Mouse (Mus musculus): ENCODE results near the gene Hecw2. TPM values are rescaled to one million over a fixed set of nuclear protein-coding genes. Genes with fewer than 3 reads are reported as not detected.

Gene Hecw2
- polyA plus RNA-seq, 1 experiment from 2014 or later, result 1.2 TPM

GRCm38 (mm10) chr1:53775545-53775944 is 419.4 kb downstream of the Hecw2 start:
- no peak overlapping the region for H3K4me3 ChIP-seq (ENCODE audit: low read depth, low read length)
- H3K9me3 ChIP-seq (ENCODE audit: control insufficient read depth, low read length), result no peaks in the 10 kb centered on the region
- no peak for ATAC-seq (ENCODE audit: low FRiP score, low TSS enrichment)
- H3K4me1 ChIP-seq (replicated peaks; ENCODE audit: control insufficient read depth, insufficient read depth), result no peaks in the 10 kb centered on the region
- no peak overlapping the region for H3K4me2 ChIP-seq (replicated peaks; ENCODE audit: low read depth)
- H3K36me3 ChIP-seq (ENCODE audit: control insufficient read depth, insufficient read depth, low read length), result no peaks in the 10 kb centered on the region
- no peak overlapping the region for H3K27ac ChIP-seq (replicated peaks)
- TF ChIP-seq CTCF (IDR thresholded peaks at IDR 0.05; ENCODE audit: low read depth), result no peak
- no peak for TF ChIP-seq EP300 (optimal IDR thresholded peaks at IDR 0.05)
- DNase-seq (ENCODE audit: low spot score), result no peak
- H3K27me3 ChIP-seq (ENCODE audit: control insufficient read depth, insufficient read depth, low read length), result no peaks in the 10 kb centered on the region
- 90% methylated on average over 2 of the region's 2 CpGs for WGBS
- H3K9ac ChIP-seq (ENCODE audit: low read length), result no peak overlapping the region

GRCm38 (mm10) chr1:53775036-53775435 is 419.9 kb downstream of the Hecw2 start:
- ATAC-seq (ENCODE audit: low FRiP score, low TSS enrichment), result no peak
- no peak for TF ChIP-seq CTCF (IDR thresholded peaks at IDR 0.05; ENCODE audit: low read depth)
- TF ChIP-seq EP300 (optimal IDR thresholded peaks at IDR 0.05), result no peak
- WGBS, result 73% methylated on average over 6 of the region's 6 CpGs

GRCm38 (mm10) chr1:53774571-53774970 is 420.4 kb downstream of the Hecw2 start:
- ATAC-seq (ENCODE audit: low FRiP score, low TSS enrichment), result no peak
- DNase-seq (ENCODE audit: low spot score), result no peak
- H3K36me3 ChIP-seq (ENCODE audit: control insufficient read depth, insufficient read depth, low read length), result no peaks in the 10 kb centered on the region
- no peak overlapping the region for H3K9ac ChIP-seq (ENCODE audit: low read length)
- TF ChIP-seq CTCF (IDR thresholded peaks at IDR 0.05; ENCODE audit: low read depth), result no peak
- no peak for TF ChIP-seq EP300 (optimal IDR thresholded peaks at IDR 0.05)
- H3K4me1 ChIP-seq (replicated peaks; ENCODE audit: control insufficient read depth, insufficient read depth), result no peaks in the 10 kb centered on the region
- H3K27ac ChIP-seq (replicated peaks), result no peak overlapping the region
- WGBS, result 85% methylated on average over 3 of the region's 3 CpGs
- H3K27me3 ChIP-seq (ENCODE audit: control insufficient read depth, insufficient read depth, low read length), result no peaks in the 10 kb centered on the region
- H3K4me3 ChIP-seq (ENCODE audit: low read depth, low read length), result no peak overlapping the region
- no peaks in the 10 kb centered on the region for H3K9me3 ChIP-seq (ENCODE audit: control insufficient read depth, low read length)
- no peak overlapping the region for H3K4me2 ChIP-seq (replicated peaks; ENCODE audit: low read depth)

More at GRCm38 (mm10) chr1:53775036-53775435, 419.9 kb downstream of the Hecw2 start:
- H3K9me3 ChIP-seq (ENCODE audit: control insufficient read depth, low read length), result no peaks in the 10 kb centered on the region
- no peak overlapping the region for H3K4me3 ChIP-seq (ENCODE audit: low read depth, low read length)
- no peaks in the 10 kb centered on the region for H3K27me3 ChIP-seq (ENCODE audit: control insufficient read depth, insufficient read depth, low read length)
- DNase-seq (ENCODE audit: low spot score), result no peak
- no peak overlapping the region for H3K9ac ChIP-seq (ENCODE audit: low read length)
- H3K36me3 ChIP-seq (ENCODE audit: control insufficient read depth, insufficient read depth, low read length), result no peaks in the 10 kb centered on the region
- no peak overlapping the region for H3K27ac ChIP-seq (replicated peaks)
- no peak overlapping the region for H3K4me2 ChIP-seq (replicated peaks; ENCODE audit: low read depth)
- H3K4me1 ChIP-seq (replicated peaks; ENCODE audit: control insufficient read depth, insufficient read depth), result no peaks in the 10 kb centered on the region

- Histone ChIP-seq H3K36me3 (ENCODE audit: control insufficient read depth, insufficient read depth, low read length) (no peaks in the 10 kb centered on the region), H3K27me3 (ENCODE audit: control insufficient read depth, insufficient read depth, low read length) (no peaks in the 10 kb centered on the region), H3K27ac (replicated peaks) (no peak overlapping the region), H3K4me1 (replicated peaks; ENCODE audit: control insufficient read depth, insufficient read depth) (no peaks in the 10 kb centered on the region), H3K9ac (ENCODE audit: low read length) (no peak overlapping the region), H3K4me3 (ENCODE audit: low read depth, low read length) (no peak overlapping the region), H3K9me3 (ENCODE audit: control insufficient read depth, low read length) (no peaks in the 10 kb centered on the region), H3K4me2 (replicated peaks; ENCODE audit: low read depth) (no peak overlapping the region)
- 58% methylated on average over 6 of the region's 6 CpGs for WGBS
- ATAC-seq (ENCODE audit: low FRiP score, low TSS enrichment) (no peak), DNase-seq (ENCODE audit: low spot score) (no peak)
- TF ChIP-seq CTCF (IDR thresholded peaks at IDR 0.05; ENCODE audit: low read depth) (no peak), EP300 (optimal IDR thresholded peaks at IDR 0.05) (no peak)
These were observed 421.0 kb downstream of the Hecw2 start for GRCm38 (mm10) chr1:53773994-53774393.

GRCm38 (mm10) chr1:53772967-53773366 is 422.0 kb downstream of the Hecw2 start:
- no peak overlapping the region for H3K27ac ChIP-seq (replicated peaks)
- ATAC-seq (ENCODE audit: low FRiP score, low TSS enrichment), result no peak
- H3K4me3 ChIP-seq (ENCODE audit: low read depth, low read length), result no peak overlapping the region
- 89% methylated on average over 3 of the region's 3 CpGs for WGBS
- no peak overlapping the region for H3K4me2 ChIP-seq (replicated peaks; ENCODE audit: low read depth)
- no peak for DNase-seq (ENCODE audit: low spot score)
- TF ChIP-seq CTCF (IDR thresholded peaks at IDR 0.05; ENCODE audit: low read depth) (no peak), EP300 (optimal IDR thresholded peaks at IDR 0.05) (no peak)
- no peaks in the 10 kb centered on the region for H3K36me3 ChIP-seq (ENCODE audit: control insufficient read depth, insufficient read depth, low read length)
- H3K9me3 ChIP-seq (ENCODE audit: control insufficient read depth, low read length), result no peaks in the 10 kb centered on the region
- no peak overlapping the region for H3K9ac ChIP-seq (ENCODE audit: low read length)
- no peaks in the 10 kb centered on the region for H3K27me3 ChIP-seq (ENCODE audit: control insufficient read depth, insufficient read depth, low read length)
- no peaks in the 10 kb centered on the region for H3K4me1 ChIP-seq (replicated peaks; ENCODE audit: control insufficient read depth, insufficient read depth)

- no peak for DNase-seq (ENCODE audit: low spot score)
- ATAC-seq (ENCODE audit: low FRiP score, low TSS enrichment), result no peak
- no peaks in the 10 kb centered on the region for H3K9me3 ChIP-seq (ENCODE audit: control insufficient read depth, low read length)
- TF ChIP-seq CTCF (IDR thresholded peaks at IDR 0.05; ENCODE audit: low read depth) (no peak), EP300 (optimal IDR thresholded peaks at IDR 0.05) (no peak)
- H3K4me1 ChIP-seq (replicated peaks; ENCODE audit: control insufficient read depth, insufficient read depth), result no peaks in the 10 kb centered on the region
- no peaks in the 10 kb centered on the region for H3K36me3 ChIP-seq (ENCODE audit: control insufficient read depth, insufficient read depth, low read length)
- 88% methylated on average over 6 of the region's 6 CpGs for WGBS
- H3K4me3 ChIP-seq (ENCODE audit: low read depth, low read length), result no peak overlapping the region
- H3K27me3 ChIP-seq (ENCODE audit: control insufficient read depth, insufficient read depth, low read length), result no peaks in the 10 kb centered on the region
- no peak overlapping the region for H3K27ac ChIP-seq (replicated peaks)
- no peak overlapping the region for H3K4me2 ChIP-seq (replicated peaks; ENCODE audit: low read depth)
- H3K9ac ChIP-seq (ENCODE audit: low read length), result no peak overlapping the region
These were observed 423.5 kb downstream of the Hecw2 start for GRCm38 (mm10) chr1:53771476-53771875.
